Mouse (Mus musculus): Measurements from ENCODE around the gene Aebp1.

Gene Aebp1

DNA sequence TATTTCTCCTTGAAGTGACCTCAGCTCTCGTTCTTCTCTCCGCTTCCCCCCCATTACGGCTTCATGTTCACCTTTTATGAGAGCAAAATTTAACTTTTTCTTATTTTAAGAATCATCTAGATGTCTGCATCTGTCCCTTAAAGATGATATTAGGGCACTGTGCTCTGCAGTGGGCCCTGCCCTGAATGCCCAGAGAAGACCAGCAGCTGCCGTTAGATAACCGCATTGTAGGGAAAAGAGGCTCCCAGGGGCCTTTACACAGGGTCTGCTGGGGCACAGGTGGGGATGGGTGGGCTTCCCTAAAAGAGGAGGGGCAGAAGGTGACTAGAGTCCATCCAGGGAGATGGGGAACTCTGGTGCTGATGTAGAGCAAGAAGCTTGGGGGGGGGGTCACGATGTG is 32.1 kb downstream of the Aebp1 start:
- DNase-seq (ENCODE audit: low spot score), result no peak

DNA sequence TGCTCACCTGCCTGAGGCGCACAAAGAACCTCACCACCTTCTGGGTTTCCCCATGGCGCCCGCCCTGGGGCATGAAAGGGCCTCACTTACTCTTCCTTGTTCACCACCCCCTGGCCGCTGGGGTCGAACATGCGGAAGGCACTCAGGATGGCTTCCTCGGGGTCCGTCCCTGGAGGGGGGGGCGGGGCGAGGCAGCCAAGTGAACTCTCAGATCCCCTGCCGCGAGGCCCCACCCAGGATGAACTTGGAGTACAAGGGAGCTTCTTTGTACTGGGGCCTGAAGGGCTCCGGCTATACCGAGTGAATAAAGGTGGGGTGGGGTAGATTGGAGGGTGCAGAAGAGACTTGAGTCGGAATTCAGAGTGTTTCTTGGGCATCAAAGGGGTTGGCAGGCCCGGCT is 35.5 kb downstream of the Aebp1 start:
- DNase-seq (ENCODE audit: low spot score), result no peak

DNA sequence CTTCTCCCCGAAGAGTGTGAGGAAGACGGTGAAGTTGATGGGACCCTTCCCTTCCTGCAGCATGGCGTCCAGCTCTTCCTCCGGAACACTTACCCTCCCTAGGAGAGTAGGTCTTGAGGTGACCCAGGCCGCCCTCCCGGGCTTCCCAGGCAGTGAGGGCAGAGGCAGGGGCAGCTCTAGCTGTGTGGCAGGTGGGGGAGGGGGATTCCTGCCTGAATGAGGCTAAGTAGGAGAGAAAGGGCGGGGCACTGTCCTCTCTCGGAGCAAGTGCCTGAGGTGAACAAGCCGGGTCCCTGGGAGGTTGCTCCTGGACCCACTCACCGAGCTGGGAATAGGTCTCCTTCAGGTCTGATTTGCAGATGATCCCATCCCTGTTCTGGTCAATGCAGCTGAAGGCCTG is 36.1 kb downstream of the Aebp1 start:
- DNase-seq (ENCODE audit: low spot score), result no peak

DNA sequence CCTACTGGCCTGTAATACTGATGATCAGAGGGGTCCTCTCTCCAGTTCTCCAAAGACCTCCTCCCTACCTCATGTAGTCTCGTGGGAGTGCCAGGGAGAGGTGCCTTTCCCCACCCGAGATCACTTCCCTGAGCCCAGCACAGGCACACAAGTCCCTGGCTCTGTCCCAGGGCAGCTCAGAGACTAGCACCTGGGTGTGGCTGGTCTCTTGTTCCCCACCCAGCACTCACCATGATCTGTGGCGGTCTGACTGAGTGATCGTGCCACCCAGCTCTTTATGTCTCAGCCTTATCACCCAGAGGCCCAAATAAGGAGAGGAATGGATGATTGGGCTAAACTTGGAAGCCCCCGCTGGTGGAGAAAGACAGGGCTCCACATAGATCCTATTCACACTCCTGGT is 36.8 kb downstream of the Aebp1 start, which contains the start of gene Myl7:
Gene Myl7, minus strand, starts transcription at position 252 of the 400 bp plus-strand sequence.
- no peak for DNase-seq (ENCODE audit: low spot score)

DNA sequence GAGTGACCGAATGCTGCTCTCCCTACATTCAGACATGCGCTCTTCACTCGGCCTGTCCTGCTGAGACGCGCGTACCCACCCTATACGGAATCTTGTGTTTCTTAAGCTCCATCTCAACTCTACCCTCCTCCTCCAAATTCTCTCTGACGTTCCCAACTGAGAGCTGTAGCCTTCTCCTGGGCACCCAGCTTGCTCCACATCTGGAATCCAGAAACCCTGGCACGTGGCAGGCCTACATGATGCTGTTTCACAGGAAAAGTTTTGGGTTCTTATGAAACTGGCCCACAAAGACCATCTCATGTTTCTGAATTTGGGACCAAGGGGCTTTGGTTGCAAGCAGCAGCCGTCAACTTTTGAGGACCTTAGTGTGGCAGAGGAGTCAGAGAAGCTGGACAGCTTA is 37.5 kb downstream of the Aebp1 start:
- DNase-seq (ENCODE audit: low spot score), result no peak

DNA sequence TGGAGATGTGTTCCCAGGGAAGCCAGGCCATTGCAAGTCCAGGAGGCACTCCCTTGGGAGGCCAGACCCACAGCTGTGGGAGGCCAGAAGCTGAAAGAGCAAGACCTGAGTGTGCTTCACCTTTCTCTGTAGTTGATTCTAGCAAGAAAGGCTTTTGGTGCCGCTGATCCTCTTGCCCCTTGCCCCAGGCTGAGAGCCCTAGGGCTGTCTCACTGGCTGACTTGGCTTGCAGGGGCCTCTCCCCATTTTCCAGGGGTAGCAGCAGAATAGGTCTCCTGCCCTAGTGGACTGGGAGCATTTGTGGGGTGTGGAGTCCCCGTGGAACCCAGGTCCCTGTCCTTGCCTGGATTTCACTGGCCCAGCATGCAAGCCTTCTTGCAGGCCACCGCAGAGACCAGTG is 39.6 kb downstream of the Aebp1 start:
- no peak for DNase-seq (ENCODE audit: low spot score)

DNA sequence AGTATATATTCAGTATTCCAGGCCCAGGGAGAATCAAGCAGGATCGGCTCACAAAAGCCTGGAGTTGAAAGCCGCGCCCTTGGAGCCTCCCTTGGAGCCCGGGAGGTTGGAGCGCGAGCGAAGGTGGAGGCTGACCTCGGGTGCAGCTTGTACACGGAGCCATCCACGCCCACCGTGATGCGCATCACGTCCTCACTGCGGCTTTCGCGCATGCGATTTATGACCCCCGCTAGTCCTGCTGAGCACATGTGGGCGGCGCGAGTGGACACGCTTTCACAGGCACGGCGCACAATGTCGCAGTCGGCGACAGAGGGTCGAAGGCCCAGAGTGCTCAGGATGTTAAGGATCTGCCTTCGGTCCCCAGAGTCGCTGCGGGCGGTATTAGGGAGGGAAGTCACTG is 40.2 kb downstream of the Aebp1 start:
- no peak for DNase-seq (ENCODE audit: low spot score)

DNA sequence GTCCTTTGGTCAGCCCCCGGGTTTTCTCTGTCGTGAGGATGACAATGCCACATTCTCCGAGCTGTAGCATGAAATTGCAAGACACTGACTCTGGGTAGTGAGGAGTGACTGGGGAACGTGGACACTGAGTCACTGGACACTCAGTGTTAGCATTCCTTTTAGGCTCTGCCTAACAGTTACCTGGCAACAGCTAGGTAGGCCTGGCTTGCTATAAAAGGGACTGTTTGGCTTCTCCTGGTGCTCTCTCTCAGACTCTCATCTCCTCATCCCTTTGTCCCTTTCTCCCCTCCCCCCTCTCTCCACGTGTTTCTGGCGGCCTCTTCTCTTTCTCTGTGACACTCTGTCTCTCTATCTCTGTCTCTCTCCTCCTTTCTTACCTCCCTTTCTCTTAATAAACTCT is 40.6 kb downstream of the Aebp1 start:
- DNase-seq (ENCODE audit: low spot score), result no peak

DNA sequence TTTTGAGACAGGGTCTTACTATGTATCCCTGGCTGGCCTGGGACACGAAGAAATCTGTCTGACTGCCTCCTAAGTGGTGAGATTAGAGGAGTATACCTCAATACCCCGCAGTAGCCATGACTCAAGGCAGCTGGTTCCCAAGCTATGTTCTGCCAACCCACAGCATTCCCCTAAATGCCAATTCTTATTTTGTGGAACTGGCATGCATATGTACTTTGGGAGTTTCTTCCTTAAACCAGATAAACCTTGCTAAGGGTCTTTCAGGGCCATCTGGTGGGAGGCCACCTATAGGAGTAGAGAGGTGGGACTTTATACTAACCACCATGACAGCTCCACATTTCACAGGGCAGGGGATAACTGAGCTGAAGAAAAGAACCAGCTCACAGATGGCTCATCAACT is 42.1 kb downstream of the Aebp1 start:
- DNase-seq (ENCODE audit: low spot score), result no peak

DNA sequence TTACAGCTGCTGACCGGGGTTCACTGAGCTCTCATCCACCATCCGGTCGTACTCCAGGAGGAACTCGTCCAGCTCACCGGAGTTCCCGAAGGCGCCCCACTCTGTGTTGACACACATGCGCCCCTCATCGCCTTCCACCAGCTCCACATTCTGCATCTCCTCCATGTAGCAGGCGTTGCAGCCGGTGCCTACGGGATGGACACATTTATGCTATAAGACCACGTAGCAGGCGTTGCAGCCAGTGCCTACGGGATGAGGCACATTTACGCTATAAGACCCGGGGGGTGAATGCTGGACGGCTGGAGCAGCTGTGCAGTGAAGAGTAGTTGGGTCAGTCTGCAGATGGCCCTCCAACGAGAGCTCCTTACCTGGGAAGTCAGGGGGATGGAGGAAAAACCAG is 42.6 kb downstream of the Aebp1 start:
- no peak for DNase-seq (ENCODE audit: low spot score)

DNA sequence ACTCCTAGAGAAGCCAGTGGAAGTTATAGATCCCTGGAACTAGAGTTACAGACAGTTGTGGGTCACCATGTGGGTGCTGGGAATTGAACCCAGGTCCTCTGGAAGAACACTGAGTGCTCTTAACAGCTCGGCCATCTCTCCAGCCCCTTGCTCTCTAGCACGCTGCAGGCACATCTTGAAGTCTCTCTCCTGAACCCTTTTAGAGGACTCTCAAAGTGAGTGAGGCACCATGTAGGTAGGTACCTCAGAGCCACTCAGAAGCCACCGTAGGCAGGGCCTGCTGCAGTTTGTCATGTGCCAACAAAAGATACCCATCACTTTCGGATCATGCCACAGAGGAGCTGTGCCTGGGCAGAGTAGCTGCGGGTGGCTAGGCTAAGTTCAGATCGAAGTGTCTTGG is 43.1 kb downstream of the Aebp1 start:
- no peak for DNase-seq (ENCODE audit: low spot score)

DNA sequence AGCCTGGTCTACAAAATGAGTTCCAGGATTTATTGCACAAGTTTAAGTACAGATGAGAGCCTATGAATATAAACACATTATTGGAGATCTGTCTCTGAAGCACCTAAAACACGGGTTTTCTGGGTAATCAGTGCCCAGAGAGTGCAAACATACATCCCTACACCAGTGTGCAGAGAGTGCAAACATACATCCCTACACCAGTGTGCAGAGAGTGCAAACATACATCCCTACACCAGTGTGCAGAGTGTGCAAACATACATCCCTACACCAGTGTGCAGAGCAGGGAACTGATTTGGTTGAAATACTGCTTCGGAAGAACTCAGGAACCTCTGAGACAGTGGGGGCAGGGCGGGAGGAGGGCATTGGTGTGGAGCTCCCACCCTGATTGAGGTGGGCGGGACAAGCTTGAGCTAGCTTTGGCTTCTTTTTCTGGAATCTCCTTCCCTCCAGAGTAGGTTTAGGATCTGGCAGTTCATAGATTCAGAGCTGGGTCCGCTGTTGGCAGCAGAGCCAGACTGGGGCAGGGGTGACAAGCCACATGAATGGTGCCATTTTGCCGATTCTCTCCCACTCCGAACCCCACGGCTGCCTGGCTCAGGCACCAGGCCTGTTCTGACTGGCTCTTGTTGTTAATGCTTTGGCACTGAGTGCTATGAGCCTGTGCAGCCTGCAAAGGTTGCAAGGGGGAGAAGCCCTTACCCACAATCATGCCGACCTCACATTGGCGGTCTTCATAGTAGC is 44.2 kb downstream of the Aebp1 start:
- no peak for DNase-seq (ENCODE audit: low spot score)

DNA sequence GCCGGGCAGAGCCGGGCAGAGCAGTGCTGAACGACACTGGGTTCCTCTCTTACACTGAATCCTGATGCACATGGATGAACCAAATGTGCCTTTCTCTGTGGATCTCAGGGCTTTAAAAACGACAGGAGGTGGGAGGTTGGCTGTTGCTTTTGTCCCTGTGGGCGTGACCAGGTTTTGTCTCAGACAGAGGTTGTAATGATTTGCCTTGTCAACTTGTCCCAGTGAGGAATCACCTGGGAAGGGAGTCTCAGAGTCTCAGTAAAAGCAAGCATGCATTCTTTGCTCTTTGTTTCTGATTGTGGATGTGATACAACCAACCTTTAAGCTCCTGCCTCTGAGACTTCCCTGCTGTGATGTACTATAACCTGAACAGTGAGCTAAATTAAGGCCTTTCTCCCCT is 45.3 kb downstream of the Aebp1 start:
- no peak for DNase-seq (ENCODE audit: low spot score)

DNA sequence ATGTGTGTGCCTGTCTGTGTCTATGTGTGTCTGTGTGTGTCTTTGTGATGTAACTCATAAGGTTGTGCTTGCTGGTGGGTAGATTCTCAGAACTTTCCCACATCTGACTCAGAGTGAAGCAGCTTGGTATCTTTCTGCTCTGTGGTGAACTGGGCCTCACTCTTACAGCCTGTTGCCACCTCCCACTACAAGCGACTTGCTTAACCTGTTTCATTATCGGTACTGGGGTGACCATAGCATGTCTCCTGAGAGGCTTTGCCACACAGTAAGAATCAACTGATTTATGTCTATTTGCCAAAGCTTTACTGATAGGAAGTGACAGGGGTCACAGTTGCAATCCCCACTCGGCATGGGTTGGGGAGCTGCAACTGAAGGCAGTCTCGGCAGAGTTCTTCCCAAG is 46.9 kb downstream of the Aebp1 start:
- DNase-seq (ENCODE audit: low spot score), result no peak

DNA sequence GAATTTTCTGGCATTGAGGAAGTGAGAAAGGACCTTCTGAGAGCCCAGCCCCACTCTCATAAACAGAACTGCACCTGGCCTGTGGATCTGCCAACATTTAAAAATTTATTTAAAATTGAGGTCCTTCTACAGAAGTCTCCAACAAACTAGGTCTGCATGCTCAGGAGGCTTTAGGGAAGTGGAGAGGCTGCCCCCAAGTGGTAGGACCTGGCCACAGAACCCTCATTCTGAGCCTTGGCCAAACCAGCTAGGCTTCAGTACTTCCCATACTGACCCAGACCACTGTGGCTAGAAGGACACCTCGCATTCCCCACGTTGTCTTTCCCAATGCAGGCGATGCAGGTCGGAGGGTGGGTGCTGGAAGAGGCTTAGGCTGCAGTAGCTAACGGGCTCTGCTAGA is 50.9 kb downstream of the Aebp1 start:
- peak; percentile 78 for DNase-seq (ENCODE audit: low spot score)

DNA sequence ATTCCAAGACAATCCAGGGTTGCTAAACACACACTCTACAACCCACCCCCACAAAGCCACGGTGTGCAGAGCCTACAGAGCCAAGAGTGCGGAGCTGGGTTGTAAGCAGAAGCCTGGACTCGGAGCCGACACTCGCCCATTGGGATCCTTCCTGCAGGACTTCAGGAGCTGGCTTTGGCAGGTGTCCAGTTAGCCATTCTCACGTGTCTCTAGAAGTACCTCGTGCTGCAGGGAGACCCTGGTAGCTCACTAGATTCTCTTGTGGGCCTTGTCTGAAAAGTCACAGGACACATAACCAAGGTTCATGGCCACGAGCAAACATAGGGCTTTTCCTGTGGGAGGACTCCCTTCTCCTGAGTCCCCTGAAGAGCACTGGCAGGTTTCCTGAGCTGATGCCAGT is 51.5 kb downstream of the Aebp1 start:
- DNase-seq (ENCODE audit: low spot score), result no peak

DNA sequence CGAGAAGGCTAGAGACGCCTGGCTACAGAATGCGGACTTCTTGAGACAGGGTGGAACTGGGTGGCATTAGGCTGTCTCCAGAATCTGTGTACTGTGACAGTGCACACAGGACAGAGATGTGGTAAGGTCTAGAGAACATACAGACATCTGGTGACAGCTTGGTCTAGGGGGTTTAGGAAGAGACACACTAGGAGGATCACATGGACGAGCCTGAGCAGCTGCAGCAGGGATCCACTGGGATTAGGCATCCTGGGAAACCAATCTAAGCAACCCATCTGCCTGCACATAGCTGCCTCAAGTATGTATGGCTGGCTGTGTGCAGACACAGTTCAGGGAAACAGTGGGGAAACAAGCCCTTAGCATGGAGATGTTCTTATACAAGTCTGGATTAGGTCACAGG is 52.2 kb downstream of the Aebp1 start:
- DNase-seq (ENCODE audit: low spot score), result no peak

DNA sequence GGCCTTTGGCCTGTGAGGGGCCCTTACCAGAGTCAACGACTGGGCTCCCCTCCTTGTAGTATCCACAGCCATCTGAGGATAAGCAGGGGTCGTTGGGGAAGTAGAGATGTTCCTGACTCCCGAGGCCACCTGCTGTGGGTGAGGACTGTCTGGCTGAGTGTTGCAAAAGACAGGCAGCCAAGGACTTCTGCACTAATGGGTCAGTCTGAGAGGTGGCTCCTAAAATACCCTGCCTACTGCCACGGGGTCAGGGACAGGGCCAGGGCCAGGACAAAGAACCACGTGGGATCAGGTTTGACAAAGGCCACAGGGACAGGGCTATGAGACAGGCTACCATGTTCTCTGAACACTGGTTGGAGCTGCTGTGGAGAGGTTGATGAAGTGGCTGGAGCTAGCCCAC is 53.2 kb downstream of the Aebp1 start:
- no peak for DNase-seq (ENCODE audit: low spot score)

DNA sequence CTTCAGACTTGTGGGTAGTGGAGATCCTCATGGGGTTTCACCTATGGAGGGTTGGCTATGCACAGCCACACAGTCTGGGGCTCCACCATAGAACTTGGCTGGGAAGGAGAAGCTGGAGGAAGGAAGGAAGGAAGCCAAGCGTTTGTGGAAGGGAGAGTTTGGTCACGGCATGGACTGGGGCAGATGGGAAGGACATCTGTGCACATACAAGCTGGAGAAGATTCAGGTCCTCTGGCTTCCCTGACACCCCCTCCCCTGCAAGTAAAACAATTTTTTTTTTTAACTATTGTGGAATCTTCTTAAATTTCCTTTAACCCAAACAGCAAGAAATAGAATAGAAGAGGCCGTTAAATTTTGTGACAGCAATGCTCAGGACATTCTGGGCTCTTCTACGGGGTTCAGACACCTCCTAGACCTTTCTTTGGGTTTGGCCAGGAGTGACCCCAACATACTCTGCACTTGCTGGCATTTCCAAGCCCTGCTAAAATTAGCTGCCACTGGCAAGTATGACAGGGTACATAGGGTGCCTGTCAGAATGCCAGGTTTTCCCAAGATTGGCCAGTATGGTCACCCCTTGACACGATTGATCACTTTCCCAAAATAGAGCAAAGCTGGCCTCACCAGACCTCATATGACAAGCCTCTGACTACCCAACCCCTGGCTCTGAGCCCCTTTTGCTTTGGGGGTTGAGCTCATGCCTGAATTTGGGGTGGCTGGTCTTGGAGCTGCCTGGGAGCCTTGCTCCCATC is 53.9 kb downstream of the Aebp1 start:
- no peak for DNase-seq (ENCODE audit: low spot score)

DNA sequence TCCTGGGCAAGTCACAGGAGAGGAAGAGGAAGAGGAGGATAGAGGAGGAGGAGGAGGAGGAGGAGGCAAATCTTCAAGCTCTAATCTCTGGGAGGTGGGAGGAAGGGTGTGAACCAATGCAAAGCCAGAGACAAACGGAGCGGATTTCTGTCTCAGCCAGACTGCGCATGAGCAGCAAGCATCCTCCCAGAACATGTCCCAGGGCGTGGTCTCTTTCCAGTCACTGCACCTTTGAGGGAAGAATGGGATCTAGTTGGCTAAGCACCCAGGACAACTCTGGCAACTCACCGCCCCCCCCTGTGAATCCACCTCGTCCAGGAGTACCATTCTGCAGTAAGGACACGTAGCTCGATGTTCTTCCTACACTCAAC is 54.4 kb downstream of the Aebp1 start:
- no peak for DNase-seq (ENCODE audit: low spot score)

DNA sequence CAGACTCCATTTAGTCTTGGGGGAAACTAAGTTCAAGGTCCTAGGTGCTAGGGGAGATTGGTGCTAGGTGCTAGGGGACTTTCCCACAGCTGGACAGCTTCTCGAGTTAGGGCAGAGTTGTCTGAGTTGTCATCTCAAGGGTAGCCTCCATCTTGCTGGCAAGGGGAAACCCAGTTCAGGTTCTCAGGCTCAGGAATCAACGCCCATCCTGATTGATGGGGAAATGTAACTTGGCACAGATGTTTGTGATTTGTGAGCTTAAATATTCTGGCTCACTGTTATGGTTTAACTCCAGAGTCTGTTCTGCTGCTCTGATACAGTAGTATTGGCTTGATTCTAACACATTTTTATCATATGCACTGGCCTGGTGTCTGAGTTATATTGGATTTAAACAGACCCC is 56.4 kb downstream of the Aebp1 start:
- no peak for DNase-seq (ENCODE audit: low spot score)

DNA sequence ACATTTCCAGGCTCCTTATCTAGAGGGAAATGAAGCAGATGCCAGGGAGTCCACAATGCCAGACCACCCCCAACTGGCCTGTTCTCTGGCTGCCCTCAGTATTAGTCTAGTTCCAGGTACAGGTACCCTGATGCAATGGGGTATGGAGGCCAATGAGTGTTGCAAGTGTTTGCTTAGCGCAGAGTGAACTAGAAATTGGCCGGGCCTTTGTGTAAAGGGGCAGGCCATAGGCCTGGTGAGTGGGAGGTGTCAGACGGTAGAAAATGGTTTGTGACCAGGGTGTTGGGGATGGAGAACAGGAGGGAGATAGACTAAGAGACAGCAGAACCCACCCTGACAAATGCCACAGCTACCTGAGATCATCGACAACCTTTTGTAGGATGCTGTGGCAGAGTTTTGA is 57.9 kb downstream of the Aebp1 start:
- no peak for DNase-seq (ENCODE audit: low spot score)

DNA sequence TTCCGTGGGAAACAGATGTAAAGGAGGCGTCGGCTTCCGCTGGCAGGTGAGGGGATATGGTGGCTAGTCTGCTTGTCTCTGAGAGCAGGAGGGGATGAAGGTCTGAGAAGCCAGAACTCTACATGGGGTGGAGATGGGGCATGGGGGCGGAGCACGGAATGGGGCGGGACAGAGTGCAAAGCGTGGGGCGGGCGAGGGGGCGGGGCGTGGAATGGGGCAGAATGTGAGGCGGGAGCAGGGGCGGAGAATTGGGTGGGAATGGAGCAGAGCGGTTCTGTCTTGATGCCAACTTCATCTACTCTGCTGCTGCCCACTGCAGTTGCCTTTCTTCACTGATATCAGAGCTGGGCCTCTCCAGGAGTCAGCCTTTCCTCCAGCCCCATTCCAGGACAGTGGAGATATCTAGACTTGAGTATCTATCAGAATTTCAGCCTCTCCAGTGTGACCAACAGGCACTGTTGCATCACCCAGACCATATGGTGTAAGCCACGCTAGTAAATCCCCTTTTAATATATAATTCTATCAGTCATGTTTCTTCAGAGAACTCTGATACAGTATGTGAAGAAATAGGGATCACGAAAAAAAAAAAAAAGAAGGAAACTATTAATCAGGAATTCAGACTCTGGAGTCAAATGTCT is 58.7 kb downstream of the Aebp1 start:
- no peak for DNase-seq (ENCODE audit: low spot score)

Measured in layer of hippocampus, adult 11-12 months (tissue).